Mouse (Mus musculus): ENCODE data around the gene Fbxo2.

DNA sequence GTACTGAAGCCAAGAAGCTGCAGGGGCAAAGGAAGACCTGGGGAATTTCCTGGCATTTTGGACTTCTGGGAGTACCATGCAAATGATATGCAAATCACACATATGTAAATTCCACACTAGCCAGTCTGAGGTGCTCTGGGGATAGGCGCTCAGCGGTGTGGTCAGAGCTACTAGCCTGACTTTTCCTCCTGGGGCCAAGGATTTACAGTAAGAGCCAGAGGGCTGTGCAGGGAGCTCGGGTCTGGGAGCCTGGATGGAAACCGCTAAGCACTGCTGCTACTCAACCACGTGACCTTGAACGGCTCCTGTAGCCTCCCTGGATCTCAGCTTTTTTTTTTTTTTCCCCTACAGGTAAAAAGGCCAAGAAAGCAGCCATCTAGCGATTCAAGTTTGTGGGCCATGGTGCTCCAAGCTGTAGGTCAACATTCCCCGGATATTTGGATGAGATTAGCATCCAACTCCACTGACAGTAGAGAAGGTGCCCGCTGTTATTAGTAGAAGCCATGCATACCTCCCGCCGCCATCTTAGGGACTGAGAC, 32.4 kb downstream of the Fbxo2 start:
- no peak for TF ChIP-seq CTCF (IDR thresholded peaks at IDR 0.05; ENCODE audit: low read depth)
- no peak for TF ChIP-seq EP300 (IDR thresholded peaks at IDR 0.05; ENCODE audit: low read depth)

Data from liver, embryonic 14.5 days (tissue).